Mouse (Mus musculus) spleen, adult 18-20 months (tissue): ENCODE results near the gene Bdh2.

ENCODE experiments used
- DNase-seq, 2 experiments: peaks; one replicate each; pipeline ENCODE4 v3.0.0; 2022; ENCODE audit warnings: mixed read lengths in 2 of 2

Bdh2 gene

GRCm38 (mm10) chr3:135300081-135300480 lies 19.1 kb downstream of the Bdh2 start:
- no peak for DNase-seq

- DNase-seq: no peak
Observed at GRCm38 (mm10) chr3:135304060-135304459, 23.0 kb downstream of the Bdh2 start.

GRCm38 (mm10) chr3:135304566-135304965 lies 23.5 kb downstream of the Bdh2 start:
- DNase-seq: no peak

GRCm38 (mm10) chr3:135307411-135308259 lies 26.6 kb downstream of the Bdh2 start, which contains the start of gene Slc9b2:
Gene Slc9b2, plus strand, starts transcription at chr3:135307700.
- DNase-seq: peak in 1 of 2 experiments; percentile 13

- DNase-seq: no peak
Observed at GRCm38 (mm10) chr3:135312916-135313491, 32.0 kb downstream of the Bdh2 start.

- DNase-seq: no peak
Observed at GRCm38 (mm10) chr3:135313727-135314126, 32.7 kb downstream of the Bdh2 start.

GRCm38 (mm10) chr3:135314811-135315210 lies 33.8 kb downstream of the Bdh2 start:
- no peak for DNase-seq

GRCm38 (mm10) chr3:135315720-135316425 lies 34.9 kb downstream of the Bdh2 start:
- no peak for DNase-seq

- no peak for DNase-seq
Observed at GRCm38 (mm10) chr3:135318331-135318730, 37.3 kb downstream of the Bdh2 start.

GRCm38 (mm10) chr3:135324354-135324753 lies 43.3 kb downstream of the Bdh2 start:
- DNase-seq: no peak

- DNase-seq: no peak
Observed at GRCm38 (mm10) chr3:135327176-135327575, 46.2 kb downstream of the Bdh2 start.

- DNase-seq: no peak
Observed at GRCm38 (mm10) chr3:135327601-135328000, 46.6 kb downstream of the Bdh2 start.

- DNase-seq: peak in 1 of 2 experiments; percentile 51
Observed at GRCm38 (mm10) chr3:135328560-135328959, 47.5 kb downstream of the Bdh2 start.

GRCm38 (mm10) chr3:135332691-135333090 lies 51.7 kb downstream of the Bdh2 start:
- no peak for DNase-seq

GRCm38 (mm10) chr3:135333763-135334162 lies 52.7 kb downstream of the Bdh2 start:
- DNase-seq: no peak

GRCm38 (mm10) chr3:135347739-135348264 lies 66.8 kb downstream of the Bdh2 start, which contains the start of gene Slc9b1:
Gene Slc9b1, plus strand, starts transcription at chr3:135348029.
- no peak for DNase-seq

GRCm38 (mm10) chr3:135349022-135349421 lies 68.0 kb downstream of the Bdh2 start:
- DNase-seq: no peak

GRCm38 (mm10) chr3:135351857-135352256 lies 70.8 kb downstream of the Bdh2 start:
- DNase-seq: no peak
